Mouse (Mus musculus) MEL (cell line): ENCODE measurements at regions not wholly inside any gene's neighbourhood (a gene's known extent, or its start where the extent isn't known, plus 50 kb on each side); places are given as distances from the start of the nearest gene placed in this dataset.

Experiments used
- BHLHE40 ChIP-seq: IDR thresholded peaks from 2 replicates; pipeline ENCODE4 v1.6.1; 2012; ENCODE audit warnings: low read depth, mild to moderate bottlenecking, inconsistent platforms, low read length, improper control_type of control experiment, borderline replicate concordance
- CHD1 ChIP-seq: IDR thresholded peaks from 2 replicates; pipeline ENCODE4 v1.6.1; 2012; ENCODE audit warnings: low read depth, mild to moderate bottlenecking, inconsistent platforms, low read length, improper control_type of control experiment
- CTCF ChIP-seq, 3 experiments: IDR thresholded peaks in 2 of 3; conservative IDR thresholded peaks in 1 of 3; 2 replicates each; pipeline ENCODE4 v1.5.1; 2011 to 2012; ENCODE audit warnings: low read length in 3 of 3, low read depth in 2 of 3, mild to moderate bottlenecking in 2 of 3, improper control_type of control experiment in 1 of 3, inconsistent platforms in 1 of 3, mixed read lengths in 1 of 3, moderate library complexity in 1 of 3; ENCODE audit not compliant: control insufficient read depth in 1 of 3, insufficient read depth in 1 of 3, poor library complexity in 1 of 3, severe bottlenecking in 1 of 3
- E2F4 ChIP-seq: IDR thresholded peaks from 2 replicates; pipeline ENCODE4 v1.6.1; 2011; ENCODE audit warnings: low read depth, low read length, improper control_type of control experiment, borderline replicate concordance
- EP300 ChIP-seq, 2 experiments: IDR thresholded peaks; 2 replicates each; pipeline ENCODE4 v1.6.1; 2011; ENCODE audit warnings: improper control_type of control experiment in 2 of 2, low read length in 2 of 2, low read depth in 1 of 2, mild to moderate bottlenecking in 1 of 2
- GATA1 ChIP-seq: IDR thresholded peaks from 2 replicates; pipeline ENCODE4 v1.6.1; 2011; ENCODE audit warnings: low read depth, low read length, improper control_type of control experiment
- HCFC1 ChIP-seq: IDR thresholded peaks from 2 replicates; pipeline ENCODE4 v1.6.1; 2012; ENCODE audit warnings: low read depth, mild to moderate bottlenecking, inconsistent platforms, low read length, improper control_type of control experiment, moderate library complexity
- MYB ChIP-seq: IDR thresholded peaks from 2 replicates; pipeline ENCODE4 v1.6.1; 2011; ENCODE audit warnings: mild to moderate bottlenecking, low read depth, low read length, improper control_type of control experiment
- NELFE ChIP-seq: IDR thresholded peaks from 2 replicates; pipeline ENCODE4 v1.6.1; 2011; ENCODE audit warnings: low read depth, low read length, improper control_type of control experiment
- POLR2A ChIP-seq, 2 experiments: IDR thresholded peaks; 2 replicates each; pipeline ENCODE4 v1.6.1; 2011 to 2012; ENCODE audit warnings: low read length in 2 of 2, mild to moderate bottlenecking in 2 of 2, control low read depth in 1 of 2, improper control_type of control experiment in 1 of 2, low read depth in 1 of 2, moderate library complexity in 1 of 2; ENCODE audit not compliant: control insufficient read depth in 1 of 2, insufficient read depth in 1 of 2, poor library complexity in 1 of 2
- TCF12 ChIP-seq: IDR thresholded peaks from 2 replicates; pipeline ENCODE4 v1.6.1; 2014; ENCODE audit warnings: low read depth, mild to moderate bottlenecking, inconsistent platforms, low read length, improper control_type of control experiment, moderate library complexity

DNA sequence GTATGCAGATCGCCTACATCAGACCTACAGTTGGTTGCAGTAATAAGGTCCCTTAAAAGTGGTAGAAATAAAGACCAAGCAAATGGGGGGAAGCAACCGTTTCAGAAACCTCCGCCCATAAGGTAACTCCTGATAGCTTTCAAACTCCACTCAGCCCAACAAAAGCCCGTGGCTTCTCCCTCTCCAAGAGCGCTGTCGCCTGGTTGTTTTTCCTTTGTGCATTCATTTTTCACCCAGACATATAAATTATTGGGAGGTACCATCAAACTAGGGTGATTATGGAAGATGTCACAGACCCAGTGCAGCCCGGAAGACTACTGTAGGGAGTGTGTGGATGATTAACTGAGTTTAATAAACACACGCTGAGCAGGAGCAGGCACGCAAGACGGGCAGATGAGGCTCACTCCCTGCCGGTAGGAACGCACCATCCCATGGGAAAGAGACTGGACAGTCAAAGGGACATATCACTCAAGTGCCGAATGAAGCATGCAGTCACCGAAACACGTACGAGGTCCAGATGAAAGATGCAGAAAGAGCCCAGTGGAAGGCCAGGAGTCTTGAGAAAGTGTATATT is 189.8 kb downstream of the Nr2f2 start:
- TF ChIP-seq NELFE = no peak
- no peak for TF ChIP-seq CHD1
- TF ChIP-seq POLR2A (IDR thresholded peaks at IDR 0.05; ENCODE audit: control insufficient read depth in 1 of 2, insufficient read depth in 1 of 2, low read depth in 1 of 2, low read length in 2 of 2, poor library complexity in 1 of 2) = no peak
- no peak for TF ChIP-seq E2F4
- TF ChIP-seq TCF12 = no peak
- TF ChIP-seq CTCF (IDR thresholded peaks at IDR 0.05 in 2 of 3, conservative IDR thresholded peaks at IDR 0.05 in 1 of 3; ENCODE audit: control insufficient read depth in 1 of 3, insufficient read depth in 1 of 3, low read depth in 2 of 3, low read length in 3 of 3, poor library complexity in 1 of 3, severe bottlenecking in 1 of 3) = no peak
- TF ChIP-seq BHLHE40 = no peak
- no peak for TF ChIP-seq GATA1
- TF ChIP-seq HCFC1 = no peak
- no peak for TF ChIP-seq EP300 (IDR thresholded peaks at IDR 0.05; ENCODE audit: low read depth in 1 of 2, low read length in 2 of 2)
- no peak for TF ChIP-seq MYB
